Mouse (Mus musculus): ENCODE measurements at regions not wholly inside any gene's neighbourhood (a gene's known extent, or its start where the extent isn't known, plus 50 kb on each side); places are given as distances from the start of the nearest gene placed in this dataset.

DNA sequence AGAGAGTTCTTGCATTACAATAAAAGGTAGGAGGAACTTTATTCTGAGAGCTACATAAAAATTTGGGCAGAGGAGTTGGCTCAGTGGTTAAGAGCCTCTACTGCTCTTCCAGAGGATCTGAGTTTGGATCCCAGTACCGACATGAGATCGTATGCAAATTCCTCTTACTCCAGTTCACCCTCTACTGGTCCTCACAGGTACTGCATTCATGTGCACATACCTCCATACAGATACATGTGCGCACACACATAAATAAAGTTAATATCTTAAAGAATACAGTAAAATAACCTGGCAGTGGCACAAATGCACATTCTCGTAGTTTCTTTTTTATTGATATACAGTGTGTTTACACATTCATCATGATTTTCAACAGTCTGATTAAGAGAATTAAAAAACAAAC, 232.4 kb downstream of the Vps13c start:
- no peak for DNase-seq (ENCODE audit: low spot score in 2 of 2)

DNA sequence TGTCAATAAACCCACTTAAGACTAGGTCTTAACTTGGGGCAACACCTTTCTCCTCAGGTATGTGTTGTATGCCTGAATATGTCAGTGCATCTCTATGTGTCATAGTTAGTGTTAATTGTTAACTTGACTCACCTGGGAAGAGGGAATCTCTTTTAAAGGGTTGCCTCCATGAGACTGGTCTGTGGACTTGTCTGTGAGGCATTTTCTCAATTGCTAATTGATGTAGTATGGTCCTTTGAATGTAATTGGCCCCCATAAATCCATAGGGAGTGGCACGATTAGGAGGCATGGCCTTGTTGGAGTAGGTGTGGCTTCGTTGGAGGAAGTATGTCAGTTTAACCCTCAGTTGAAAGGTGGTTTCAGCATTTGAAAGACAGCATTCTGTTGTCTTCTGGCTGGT, 237.1 kb downstream of the Vps13c start:
- no peak for DNase-seq (ENCODE audit: low spot score in 2 of 2)

DNA sequence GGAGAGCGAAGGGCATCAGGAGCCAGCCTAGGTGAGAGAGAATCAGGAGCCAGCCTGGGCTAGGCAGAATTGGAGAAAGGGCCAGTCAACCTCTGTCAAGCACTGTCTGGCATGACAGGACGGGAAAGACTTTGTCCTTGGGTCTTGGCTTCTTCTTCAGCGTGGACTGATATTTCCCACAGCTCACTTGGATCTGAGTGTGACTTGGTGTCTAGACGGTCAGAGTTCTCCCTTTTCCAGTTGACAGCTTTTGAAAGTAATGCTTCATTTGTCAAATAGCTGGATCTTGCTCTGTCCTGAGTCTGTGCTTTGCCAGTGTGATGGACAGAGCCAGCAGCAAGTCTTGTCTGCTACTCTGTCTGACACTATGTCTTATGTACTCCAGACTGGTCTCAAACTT, 243.1 kb downstream of the Vps13c start:
- no peak for DNase-seq (ENCODE audit: low spot score in 2 of 2)

DNA sequence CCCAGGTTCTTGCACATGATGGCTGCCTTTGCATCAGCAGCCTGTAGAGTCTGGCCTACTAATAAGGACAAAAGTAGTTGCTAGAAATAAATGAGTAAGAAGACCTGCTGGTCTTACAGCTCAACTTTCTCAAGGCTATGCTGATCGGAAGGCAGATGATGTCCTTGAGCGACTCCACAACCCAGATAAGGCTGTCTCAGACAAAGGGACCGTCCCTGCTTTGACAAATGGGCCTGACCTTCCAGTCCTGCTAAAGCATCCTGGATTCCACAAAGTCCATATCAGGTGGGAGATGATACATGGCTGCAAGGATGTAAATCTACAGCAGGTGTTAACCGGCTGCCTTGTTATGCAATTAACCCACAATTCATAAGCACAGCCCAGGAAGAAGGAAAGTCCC, 244.8 kb downstream of the Vps13c start:
- DNase-seq (ENCODE audit: low spot score in 2 of 2), result no peak

DNA sequence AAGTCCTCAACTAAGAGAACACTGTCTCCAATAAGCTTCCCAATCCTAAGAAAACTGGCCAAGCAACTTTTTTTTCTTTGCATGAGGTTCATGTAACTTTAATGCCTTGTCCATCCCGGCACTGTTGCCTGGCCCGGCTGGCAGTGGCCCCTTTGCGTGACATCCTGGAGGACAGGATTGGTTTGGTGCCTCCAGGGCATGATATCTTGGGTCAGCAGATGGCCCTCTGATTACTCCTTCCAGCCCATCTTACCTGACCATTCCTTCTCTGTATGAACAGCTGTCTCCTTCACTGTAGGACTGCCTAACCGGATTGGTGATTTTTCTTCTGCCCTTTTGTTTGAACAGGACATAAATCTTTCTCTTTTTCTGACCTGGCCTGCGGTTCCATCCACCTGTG, 254.4 kb downstream of the Vps13c start:
- no peak for DNase-seq (ENCODE audit: low spot score in 2 of 2)

DNA sequence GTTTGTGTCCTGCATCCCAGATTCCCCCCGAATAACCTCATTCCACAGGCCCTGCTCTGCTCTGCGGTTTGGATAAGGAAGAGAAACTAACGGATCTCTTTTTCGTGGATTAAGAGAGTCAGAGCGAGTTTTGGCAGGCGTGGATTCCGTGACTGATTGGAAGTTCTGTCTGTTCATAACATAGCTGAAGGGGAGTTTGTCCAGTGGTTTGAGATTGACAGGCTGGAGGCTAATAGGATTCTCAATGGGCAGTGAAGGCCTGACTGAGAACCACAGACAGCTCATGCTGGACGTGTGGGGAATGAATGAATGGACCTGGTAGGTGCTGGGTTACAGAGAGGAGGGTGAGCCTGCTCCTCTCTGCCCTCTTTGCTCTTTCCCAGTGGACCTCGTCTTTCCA, 269.6 kb downstream of the Vps13c start:
- no peak for DNase-seq (ENCODE audit: low spot score in 2 of 2)

DNA sequence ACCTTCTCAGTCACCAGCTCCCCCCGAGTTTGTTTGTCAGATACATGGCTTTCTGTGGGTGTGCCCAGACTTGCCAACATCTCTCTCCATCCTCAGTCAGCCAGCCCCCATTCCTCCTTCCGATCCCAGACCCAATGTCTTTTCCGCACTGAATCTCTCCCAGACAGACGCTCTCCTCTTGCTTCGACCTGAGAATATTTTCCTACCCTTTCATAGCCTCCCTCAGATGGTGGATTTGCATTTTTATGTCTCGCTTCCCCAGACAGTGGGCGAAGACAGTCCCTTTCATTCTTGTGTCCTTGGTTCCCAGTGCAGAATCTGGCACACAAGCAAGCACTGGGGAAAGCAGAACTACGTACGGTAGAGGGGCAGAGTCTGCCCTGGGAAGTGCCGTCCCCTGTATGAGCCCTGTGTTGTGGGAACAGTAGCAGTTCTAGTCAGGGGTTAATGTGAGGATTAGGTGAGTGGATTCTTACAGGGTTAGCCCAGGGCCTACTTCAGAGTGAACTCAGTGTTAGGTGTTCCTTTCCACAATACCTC, 275.0 kb downstream of the Vps13c start:
- peak; percentile 4 to 14 for DNase-seq (ENCODE audit: low spot score in 2 of 2)

DNA sequence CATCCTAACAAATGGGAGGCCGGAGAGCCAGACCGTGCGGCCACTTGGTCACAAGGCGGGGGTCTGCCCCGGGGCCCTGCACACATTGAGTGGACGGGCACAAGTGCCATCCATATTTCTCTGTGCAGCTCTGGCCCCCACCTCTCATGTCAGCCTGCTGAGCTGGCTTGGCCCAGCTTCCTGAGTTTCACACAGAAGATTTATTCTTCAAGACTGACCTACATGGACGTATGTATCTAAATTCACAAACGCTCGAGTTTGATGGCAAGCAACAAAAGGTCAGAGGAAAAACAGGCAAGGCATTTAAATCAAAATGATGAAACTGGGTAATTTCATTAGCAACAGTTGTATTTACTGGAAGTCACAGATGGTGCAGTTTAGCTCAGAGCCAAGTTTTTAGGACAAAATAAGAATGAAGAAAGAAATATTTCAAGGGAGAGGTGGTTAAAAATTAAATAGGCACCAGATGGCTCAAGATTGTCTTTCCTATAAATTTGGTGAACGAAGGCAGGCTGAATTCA, 276.1 kb downstream of the Vps13c start:
- DNase-seq (ENCODE audit: low spot score in 2 of 2), result peak in 1 of 2 experiments; percentile 6

DNA sequence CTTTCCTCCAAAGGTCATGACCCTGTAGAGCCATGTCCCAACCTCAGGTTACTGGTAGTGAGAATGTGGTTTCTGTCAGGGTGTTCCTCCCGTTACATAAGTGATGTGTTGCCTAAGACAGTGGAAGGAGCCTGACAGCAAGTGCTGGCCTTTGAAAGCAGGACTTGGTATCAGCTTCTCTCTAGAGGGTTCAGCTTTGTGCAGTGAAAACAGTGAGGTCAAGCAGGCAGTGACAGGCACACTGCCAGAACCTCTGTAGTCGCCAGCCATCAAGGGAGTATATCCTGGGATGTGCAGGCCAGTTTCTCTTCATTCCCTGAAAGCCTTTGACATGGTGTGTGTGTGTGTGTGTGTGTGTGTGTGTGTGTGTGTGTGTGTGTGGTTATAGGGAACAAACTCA, 278.1 kb downstream of the Vps13c start:
- DNase-seq (ENCODE audit: low spot score in 2 of 2), result no peak

DNA sequence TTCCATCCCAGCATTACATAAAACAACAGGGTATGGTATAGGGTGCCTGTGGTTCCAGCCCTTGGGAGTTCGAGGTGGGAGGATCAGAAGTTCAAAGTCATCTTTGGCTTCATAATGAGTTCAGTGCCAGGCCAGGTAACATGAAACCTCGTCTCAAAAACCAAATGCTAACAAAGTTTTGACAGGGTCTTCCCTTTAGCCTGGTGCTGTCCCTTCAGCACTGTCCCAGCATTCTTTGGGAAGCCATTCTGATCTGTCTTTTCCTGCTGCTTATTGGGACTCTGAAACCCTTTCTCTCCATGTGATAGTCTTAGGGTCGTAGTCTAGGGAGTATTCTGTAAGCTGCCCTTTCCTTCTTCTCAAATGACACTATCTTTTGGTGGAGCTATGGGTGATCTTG, 282.1 kb downstream of the Vps13c start:
- no peak for DNase-seq (ENCODE audit: low spot score in 2 of 2)

DNA sequence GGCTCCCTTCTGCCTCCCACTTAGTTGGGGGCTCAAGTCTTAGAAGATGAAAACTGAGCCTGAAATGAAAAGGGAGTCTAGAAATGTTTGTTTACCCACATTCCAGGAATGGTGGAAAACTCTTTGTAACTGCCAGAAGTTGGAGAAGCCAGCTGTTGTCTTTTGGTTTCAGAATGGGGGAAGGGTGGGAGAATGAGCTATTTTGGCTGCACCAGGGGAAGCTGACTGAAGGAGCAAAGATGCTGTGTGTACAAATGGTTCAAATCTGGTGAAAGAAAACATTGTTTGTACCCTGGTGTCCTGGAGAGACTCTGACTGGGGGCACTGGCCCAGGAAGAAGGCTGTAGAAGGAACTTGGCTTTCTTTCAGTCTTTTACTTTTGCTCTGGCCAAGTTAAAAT, 291.1 kb downstream of the Vps13c start:
- DNase-seq (ENCODE audit: low spot score in 2 of 2), result no peak

DNA sequence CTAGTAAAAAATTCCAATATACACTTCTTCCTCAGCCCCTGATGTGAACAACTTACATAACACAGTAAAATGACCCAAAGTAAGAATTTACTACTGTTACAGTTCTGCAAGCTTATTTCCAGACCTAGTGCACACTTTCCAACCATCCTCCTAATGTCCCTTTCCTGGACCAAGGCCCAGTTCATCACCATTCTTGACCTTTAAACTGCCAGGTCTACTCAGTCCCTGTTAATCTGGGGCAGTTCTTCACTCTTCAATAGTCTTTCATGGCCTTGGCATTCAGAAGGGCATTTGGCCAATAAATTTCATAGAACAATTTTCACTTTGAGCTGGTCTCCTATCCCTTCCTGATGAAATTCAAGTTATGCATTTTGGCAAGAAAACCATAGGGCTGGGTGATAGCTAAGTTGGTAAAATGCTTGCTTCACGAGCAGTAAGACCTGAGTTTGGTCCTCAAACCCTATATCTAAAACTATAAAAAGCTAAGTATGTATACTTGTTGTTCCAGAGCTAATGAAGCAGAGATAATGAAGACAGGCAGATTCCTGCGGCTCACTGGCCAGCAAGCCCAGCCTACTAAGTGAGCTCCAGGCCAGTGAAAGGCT, 295.4 kb downstream of the Vps13c start:
- DNase-seq (ENCODE audit: low spot score in 2 of 2), result no peak

DNA sequence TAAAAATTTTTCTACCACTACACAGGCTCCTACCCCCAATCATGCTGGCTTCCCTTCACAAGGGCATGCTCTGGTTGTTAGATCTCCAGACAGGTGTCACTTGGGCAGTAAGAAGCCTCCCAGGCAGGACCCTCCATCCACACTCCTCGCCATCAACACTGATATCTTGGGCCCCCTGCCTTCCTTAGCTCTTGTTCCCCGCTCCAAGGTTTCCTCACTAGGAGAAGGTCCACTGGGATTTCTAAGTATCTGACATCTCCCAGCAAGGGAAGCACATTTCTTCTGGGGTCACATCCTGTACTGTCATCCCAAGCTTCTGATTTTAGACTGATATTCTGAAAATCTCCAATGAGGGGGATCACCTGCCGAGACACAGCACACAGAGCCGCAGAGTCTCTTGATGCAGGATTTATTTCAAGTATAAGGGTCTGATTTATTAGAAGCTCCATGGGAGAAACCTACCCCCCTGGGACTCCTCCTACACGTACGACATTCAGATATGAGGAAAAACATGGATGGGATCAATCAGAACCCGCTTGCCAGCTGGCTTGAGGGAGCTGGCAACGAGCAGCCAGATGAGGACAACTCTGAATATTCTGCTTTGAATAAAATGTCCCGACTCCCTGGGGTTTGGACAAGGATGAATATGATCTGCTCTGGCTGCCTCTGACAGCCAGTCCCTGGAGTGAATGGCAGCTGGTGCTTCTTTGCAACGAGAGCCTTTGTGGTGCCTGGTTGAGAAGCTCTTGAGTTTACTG, 322.8 kb downstream of the Vps13c start:
- no peak for DNase-seq (ENCODE audit: low spot score in 2 of 2)

DNA sequence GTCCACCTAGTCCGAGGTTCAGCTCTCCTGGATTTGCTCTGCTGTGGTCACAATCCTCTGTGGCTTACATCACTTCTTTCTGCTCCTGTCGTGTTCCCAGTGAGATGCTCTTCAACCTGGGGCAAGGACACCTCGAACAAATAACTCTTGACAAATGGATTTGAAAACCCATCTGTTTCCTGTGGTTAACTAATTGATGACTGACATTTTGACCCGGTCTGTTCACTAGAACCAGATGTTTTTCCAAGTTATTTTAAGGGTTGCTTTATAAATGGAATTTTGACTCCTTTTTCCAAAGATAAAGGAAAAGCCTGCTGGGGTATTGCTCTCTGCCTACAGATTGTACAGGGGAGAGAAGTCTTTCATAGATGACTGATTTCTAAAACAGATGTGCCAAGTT, 326.4 kb downstream of the Vps13c start:
- no peak for DNase-seq (ENCODE audit: low spot score in 2 of 2)

DNA sequence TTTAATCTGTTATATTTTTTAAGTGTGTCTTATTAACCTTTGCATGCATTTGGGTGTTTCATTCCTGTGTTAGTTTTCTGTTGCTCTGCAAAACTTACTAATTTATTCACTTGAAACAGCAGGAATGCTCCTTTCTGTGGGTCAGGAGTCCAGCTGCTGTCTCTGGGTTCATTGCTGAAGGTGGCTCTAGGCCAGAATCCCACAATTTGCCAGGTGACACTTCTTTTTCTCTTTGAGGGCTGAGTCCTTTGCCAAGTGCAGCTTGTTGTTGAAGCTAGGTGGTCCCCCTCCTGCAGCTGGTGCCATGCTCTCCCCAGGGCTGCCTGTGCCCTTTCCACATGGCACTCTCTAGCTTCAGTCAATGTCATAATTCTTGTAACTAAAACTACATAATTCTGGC, 348.7 kb downstream of the Vps13c start:
- DNase-seq (ENCODE audit: low spot score in 2 of 2), result no peak

DNA sequence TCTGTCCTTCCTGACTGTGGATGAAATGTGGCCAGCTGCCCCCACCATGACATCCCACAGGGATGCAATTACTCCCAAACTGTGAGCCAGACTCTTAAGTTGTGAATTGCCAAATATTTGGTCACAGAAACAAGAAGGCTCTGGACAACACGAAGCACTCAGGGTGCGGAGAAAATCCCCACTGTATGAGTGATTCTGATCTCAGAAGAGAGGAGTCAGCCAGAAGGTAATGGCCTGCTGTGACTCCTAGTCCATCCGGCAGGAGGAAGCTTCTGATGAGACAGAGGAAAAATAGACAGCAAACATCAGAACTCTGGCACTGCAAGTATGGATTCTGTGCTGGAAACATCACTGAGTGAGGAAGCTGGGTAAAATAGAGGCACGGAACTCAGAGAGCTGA, 359.6 kb downstream of the Vps13c start:
- DNase-seq (ENCODE audit: low spot score in 2 of 2), result no peak

DNA sequence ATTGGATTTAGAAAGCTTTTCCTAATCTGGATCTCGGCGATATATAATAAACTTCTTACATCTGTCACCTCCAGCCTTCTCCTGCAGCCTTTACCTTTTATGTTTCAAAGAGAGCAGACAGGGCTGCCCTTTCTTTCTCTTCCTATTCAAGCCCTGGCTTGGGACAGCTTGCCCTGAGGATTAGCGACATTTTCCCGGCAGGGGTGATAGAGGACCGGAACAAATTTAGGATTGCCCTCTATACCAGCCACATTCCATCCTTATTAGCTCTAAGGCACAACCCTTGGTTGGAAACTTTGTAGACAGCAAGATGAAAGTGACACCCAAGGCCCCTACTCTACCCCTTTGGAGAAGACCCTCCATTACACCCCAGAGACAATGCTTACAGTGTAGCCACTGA, 360.8 kb downstream of the Vps13c start:
- no peak for DNase-seq (ENCODE audit: low spot score in 2 of 2)

DNA sequence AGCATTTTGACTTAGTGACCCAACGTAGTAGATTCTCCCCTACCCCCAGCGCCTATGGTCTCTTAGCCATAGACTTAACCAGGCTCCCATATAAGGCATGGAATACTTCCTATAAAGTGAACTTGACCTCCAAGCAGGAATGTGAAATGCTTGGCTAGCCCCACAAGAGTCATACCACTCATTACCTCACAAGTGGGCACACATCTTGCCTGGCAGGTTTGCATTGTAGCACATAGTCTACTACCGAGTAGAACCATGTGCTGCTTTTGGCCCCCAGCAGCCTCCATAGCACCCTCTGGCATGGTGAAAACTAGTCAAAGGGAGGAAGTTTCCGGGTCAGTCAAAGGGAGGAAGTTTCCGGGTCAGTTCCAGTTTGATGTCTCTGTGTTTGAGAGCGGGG, 385.5 kb downstream of the Vps13c start:
- no peak for DNase-seq (ENCODE audit: low spot score in 2 of 2)

DNA sequence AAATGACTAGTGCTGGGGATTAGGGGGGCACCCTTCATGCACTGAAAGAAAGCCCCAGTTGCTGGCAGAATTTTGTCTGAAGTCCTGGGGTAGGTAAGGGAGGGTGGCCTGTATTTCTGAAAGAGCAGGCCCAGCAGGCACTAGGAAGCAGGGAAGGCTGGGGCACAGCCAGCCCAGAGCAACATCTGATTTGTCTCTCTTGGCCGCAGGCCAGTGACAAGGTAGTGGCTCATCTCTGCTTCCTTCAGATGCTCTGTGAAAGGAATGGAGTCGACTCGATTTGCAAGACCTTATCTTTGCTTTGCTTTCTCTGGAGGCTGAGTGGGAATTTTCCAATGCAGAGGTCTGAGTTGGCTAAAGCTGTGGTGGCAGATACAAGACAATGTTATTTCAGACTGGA, 390.9 kb downstream of the Vps13c start:
- peak in 1 of 2 experiments; percentile 3 for DNase-seq (ENCODE audit: low spot score in 2 of 2)

DNA sequence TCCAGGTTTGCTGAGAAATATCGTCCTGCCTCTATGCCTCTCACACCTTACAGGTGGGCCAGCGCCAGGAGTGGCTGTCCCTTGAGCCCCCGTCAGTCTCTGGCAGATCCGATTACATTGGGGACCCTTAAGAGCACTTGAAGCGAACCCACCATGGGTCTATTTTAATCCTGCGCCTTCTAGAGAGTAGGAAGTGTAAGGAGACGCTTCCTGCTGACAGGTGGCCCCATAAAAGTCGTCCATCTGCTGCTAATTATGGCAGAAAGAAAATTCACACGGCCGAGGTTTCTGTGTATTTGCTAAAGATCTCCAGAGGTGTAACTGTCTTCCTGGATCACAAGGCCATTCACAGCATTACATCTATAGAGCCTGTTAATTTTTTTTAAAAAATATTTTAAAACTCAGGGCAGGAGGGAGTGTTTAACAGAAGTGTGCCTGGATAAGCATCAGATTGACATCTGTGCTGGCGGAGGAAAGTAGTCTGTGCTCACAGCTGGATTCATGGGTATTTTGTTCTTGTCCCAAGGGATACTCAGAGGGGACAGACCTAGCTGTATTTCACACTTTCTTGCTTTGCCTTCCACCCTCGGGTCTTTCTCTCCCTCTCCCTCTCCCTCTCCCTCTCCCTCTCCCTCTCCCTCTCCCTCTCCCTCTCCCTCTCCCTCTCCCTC, 394.9 kb downstream of the Vps13c start:
- DNase-seq (ENCODE audit: low spot score in 2 of 2), result no peak

DNA sequence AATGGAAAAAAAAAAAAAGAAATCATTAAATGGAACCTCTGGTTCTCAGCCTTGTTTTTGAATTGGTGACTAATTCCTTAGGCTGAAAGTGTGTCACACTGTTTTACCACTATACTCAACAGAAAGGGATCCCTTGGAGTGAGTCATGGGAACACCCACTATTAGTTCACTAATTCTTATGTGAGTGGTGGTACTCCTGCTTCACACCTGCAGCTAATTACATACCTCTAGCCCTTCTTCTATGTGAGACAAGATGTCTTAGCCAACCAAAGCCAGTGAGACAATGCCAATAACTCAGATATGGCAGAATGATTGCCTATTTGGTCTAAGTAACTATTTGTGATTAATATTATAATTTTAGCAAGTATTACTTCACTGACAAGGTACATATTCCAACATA, 398.9 kb downstream of the Vps13c start:
- DNase-seq (ENCODE audit: low spot score in 2 of 2), result no peak

DNA sequence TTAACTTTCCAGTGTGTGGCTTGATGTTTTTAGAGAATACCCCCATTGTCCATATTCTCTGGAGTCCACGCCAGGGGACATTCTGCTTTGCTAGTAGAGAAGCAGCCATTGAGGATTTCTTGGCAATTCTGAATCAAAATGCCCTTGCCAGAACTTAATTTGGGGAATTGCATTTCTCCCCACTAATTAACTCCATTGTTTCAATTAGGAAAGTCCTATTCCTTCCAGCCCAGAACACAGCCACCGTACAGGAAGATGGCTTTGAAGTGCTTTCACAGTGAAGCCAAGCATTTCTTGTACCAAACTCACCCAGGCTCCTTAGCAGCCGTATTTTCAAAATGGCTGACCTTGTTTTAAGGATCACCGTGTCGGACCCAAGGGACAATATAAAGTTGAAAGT, 399.4 kb downstream of the Vps13c start:
- no peak for DNase-seq (ENCODE audit: low spot score in 2 of 2)

Data from left cerebral cortex, adult 18-20 months (tissue).